Mouse (Mus musculus) bone marrow macrophage, adult 2 months (primary cell): ENCODE results near the gene Kcnj12.

Experiments
- CTCF ChIP-seq: IDR thresholded peaks from 2 replicates; pipeline ENCODE4 v1.5.1; 2012; ENCODE audit warnings: low read depth, mild to moderate bottlenecking, low read length, moderate library complexity
- POLR2A ChIP-seq: IDR thresholded peaks from 2 replicates; pipeline ENCODE4 v1.6.1; 2012; ENCODE audit warnings: mild to moderate bottlenecking, low read depth, low read length, borderline replicate concordance

GRCm38 (mm10) chr11:60990428-60990827 is 31.9 kb upstream of the Kcnj12 start:
- TF ChIP-seq CTCF = no peak
- TF ChIP-seq POLR2A = no peak
